Mouse (Mus musculus): Measurements from ENCODE around the gene Donson. TPM values are rescaled to one million over a fixed set of nuclear protein-coding genes. Genes with fewer than 3 reads are reported as not detected.

Donson gene
- polyA plus RNA-seq (2016; fragmentation: Nextera tagmentation; extraction: Ambion mirVana), result 41.0 and 43.2 TPM in 2 replicates

- Histone ChIP-seq H3K4me3 (peak within 1 kb of the TSS; percentile 97), H3K4me1 (peaks cover 16% of the 10 kb centered on the region), H3K27me3 (ENCODE audit: low read depth, poor library complexity, severe bottlenecking) (no peaks in the 10 kb centered on the region), H3K9me3 (replicated peaks) (no peaks in the 10 kb centered on the region), H3K27ac (peak within 1 kb of the TSS; percentile 94), H3K36me3 (peaks cover 27% of the 10 kb centered on the region)
- under 1% methylated on average over 71 of the region's 71 CpGs for WGBS
- DNase-seq (ENCODE audit: low spot score), result peak; percentile 96
These were observed at the start of gene Donson for GRCm38 (mm10) chr16:91688619-91689334. Gene Donson (minus strand): TSS chr16:91688770.

- Histone ChIP-seq H3K36me3 (0 out of 2 replicates have a peak, but pooled peaks cover 3% of the 10 kb centered on the region), H3K9me3 (replicated peaks) (no peaks in the 10 kb centered on the region), H3K27me3 (ENCODE audit: low read depth, poor library complexity, severe bottlenecking) (no peaks in the 10 kb centered on the region), H3K4me1 (peaks cover 45% of the 10 kb centered on the region), H3K27ac (no peak overlapping the region), H3K4me3 (no peak overlapping the region)
- WGBS, result 85% methylated on average over 7 of the region's 7 CpGs
- DNase-seq (ENCODE audit: low spot score), result no peak
These were observed 47.7 kb upstream of the Donson start for GRCm38 (mm10) chr16:91736046-91736816.

GRCm38 (mm10) chr16:91734771-91735170 is 46.2 kb upstream of the Donson start:
- H3K36me3 ChIP-seq, result no peaks in the 10 kb centered on the region
- H3K9me3 ChIP-seq (replicated peaks), result no peaks in the 10 kb centered on the region
- H3K27ac ChIP-seq, result no peak overlapping the region
- H3K27me3 ChIP-seq (ENCODE audit: low read depth, poor library complexity, severe bottlenecking), result no peaks in the 10 kb centered on the region
- peaks cover 40% of the 10 kb centered on the region for H3K4me1 ChIP-seq
- H3K4me3 ChIP-seq, result no peak overlapping the region
- no peak for DNase-seq (ENCODE audit: low spot score)
- WGBS, result 78% methylated on average over 5 of the region's 5 CpGs

- no peaks in the 10 kb centered on the region for H3K9me3 ChIP-seq (replicated peaks)
- no peak overlapping the region for H3K4me3 ChIP-seq
These were observed 44.2 kb upstream of the Donson start for GRCm38 (mm10) chr16:91732816-91733215.

GRCm38 (mm10) chr16:91730446-91730845 is 41.9 kb upstream of the Donson start:
- 1% methylated on average over 11 of the region's 11 CpGs for WGBS
- DNase-seq (ENCODE audit: low spot score), result no peak
- Histone ChIP-seq H3K27ac (peak overlapping the region; percentile 95), H3K9me3 (replicated peaks) (no peaks in the 10 kb centered on the region), H3K4me1 (peaks cover 43% of the 10 kb centered on the region), H3K36me3 (no peaks in the 10 kb centered on the region), H3K4me3 (peak overlapping the region; percentile 93), H3K27me3 (ENCODE audit: low read depth, poor library complexity, severe bottlenecking) (no peaks in the 10 kb centered on the region)

More at GRCm38 (mm10) chr16:91732816-91733215, 44.2 kb upstream of the Donson start:
- H3K36me3 ChIP-seq, result no peaks in the 10 kb centered on the region
- no peak overlapping the region for H3K27ac ChIP-seq
- 76% methylated on average over 2 of the region's 2 CpGs for WGBS
- DNase-seq (ENCODE audit: low spot score), result no peak
- H3K4me1 ChIP-seq, result peaks cover 40% of the 10 kb centered on the region
- no peaks in the 10 kb centered on the region for H3K27me3 ChIP-seq (ENCODE audit: low read depth, poor library complexity, severe bottlenecking)

GRCm38 (mm10) chr16:91729821-91730441 is 41.4 kb upstream of the Donson start:
- H3K4me3 ChIP-seq, result peak overlapping the region; percentile 93
- H3K4me1 ChIP-seq, result peaks cover 37% of the 10 kb centered on the region
- no peaks in the 10 kb centered on the region for H3K9me3 ChIP-seq (replicated peaks)
- peak; percentile 80 for DNase-seq (ENCODE audit: low spot score)
- under 1% methylated on average over 44 of the region's 44 CpGs for WGBS
- no peaks in the 10 kb centered on the region for H3K36me3 ChIP-seq
- no peaks in the 10 kb centered on the region for H3K27me3 ChIP-seq (ENCODE audit: low read depth, poor library complexity, severe bottlenecking)
- H3K27ac ChIP-seq, result peak overlapping the region; percentile 95

GRCm38 (mm10) chr16:91729066-91729482 is 40.5 kb upstream of the Donson start, which contains the start of gene Itsn1:
Gene Itsn1 (plus strand): TSS chr16:91729281.
- no peaks in the 10 kb centered on the region for H3K9me3 ChIP-seq (replicated peaks)
- no peaks in the 10 kb centered on the region for H3K36me3 ChIP-seq
- H3K4me1 ChIP-seq, result peaks cover 30% of the 10 kb centered on the region
- H3K27me3 ChIP-seq (ENCODE audit: low read depth, poor library complexity, severe bottlenecking), result no peaks in the 10 kb centered on the region
- H3K4me3 ChIP-seq, result peak within 1 kb of the TSS; percentile 93
- peak; percentile 98 for DNase-seq (ENCODE audit: low spot score)
- 1% methylated on average over 31 of the region's 33 CpGs for WGBS
- H3K27ac ChIP-seq, result peak within 1 kb of the TSS; percentile 95

GRCm38 (mm10) chr16:91728123-91729065 is 39.8 kb upstream of the Donson start, which contains the start of gene Cryzl1:
Gene Cryzl1 (minus strand): TSS chr16:91728975.
- DNase-seq (ENCODE audit: low spot score), result peak; percentile 94
- Histone ChIP-seq H3K27me3 (ENCODE audit: low read depth, poor library complexity, severe bottlenecking) (no peaks in the 10 kb centered on the region), H3K27ac (peak within 1 kb of the TSS; percentile 95), H3K4me1 (peaks cover 30% of the 10 kb centered on the region), H3K9me3 (replicated peaks) (no peaks in the 10 kb centered on the region), H3K4me3 (peak within 1 kb of the TSS; percentile 93), H3K36me3 (no peaks in the 10 kb centered on the region)
- 1% methylated on average over 46 of the region's 46 CpGs for WGBS

GRCm38 (mm10) chr16:91727433-91727832 is 38.9 kb upstream of the Donson start:
- Histone ChIP-seq H3K4me1 (peaks cover 30% of the 10 kb centered on the region), H3K27ac (no peak overlapping the region), H3K27me3 (ENCODE audit: low read depth, poor library complexity, severe bottlenecking) (no peaks in the 10 kb centered on the region), H3K9me3 (replicated peaks) (no peaks in the 10 kb centered on the region), H3K36me3 (no peaks in the 10 kb centered on the region; the same call in 1 of the 2 replicates), H3K4me3 (peak overlapping the region; percentile 93)
- WGBS, result 93% methylated on average over 15 of the region's 15 CpGs
- DNase-seq (ENCODE audit: low spot score), result no peak

GRCm38 (mm10) chr16:91724247-91724646 is 35.7 kb upstream of the Donson start:
- Histone ChIP-seq H3K27ac (no peak overlapping the region), H3K4me3 (no peak overlapping the region), H3K27me3 (ENCODE audit: low read depth, poor library complexity, severe bottlenecking) (no peaks in the 10 kb centered on the region), H3K9me3 (replicated peaks) (no peaks in the 10 kb centered on the region), H3K36me3 (peaks cover 17% of the 10 kb centered on the region), H3K4me1 (peaks cover 14% of the 10 kb centered on the region)
- WGBS, result 47% methylated on average over 3 of the region's 3 CpGs
- peak; percentile 58 for DNase-seq (ENCODE audit: low spot score)

- peaks cover 71% of the 10 kb centered on the region for H3K36me3 ChIP-seq
- H3K9me3 ChIP-seq (replicated peaks), result no peaks in the 10 kb centered on the region
- no peak overlapping the region for H3K27ac ChIP-seq
- no peak for DNase-seq (ENCODE audit: low spot score)
- no peak overlapping the region for H3K4me3 ChIP-seq
- WGBS, result 83% methylated on average over 4 of the region's 4 CpGs
- H3K4me1 ChIP-seq, result no peaks in the 10 kb centered on the region
- no peaks in the 10 kb centered on the region for H3K27me3 ChIP-seq (ENCODE audit: low read depth, poor library complexity, severe bottlenecking)
These were observed 28.8 kb upstream of the Donson start for GRCm38 (mm10) chr16:91717399-91717798.

GRCm38 (mm10) chr16:91716927-91717349 is 28.4 kb upstream of the Donson start:
- H3K27me3 ChIP-seq (ENCODE audit: low read depth, poor library complexity, severe bottlenecking), result no peaks in the 10 kb centered on the region
- 83% methylated on average over 11 of the region's 11 CpGs for WGBS
- H3K4me3 ChIP-seq, result no peak overlapping the region
- DNase-seq (ENCODE audit: low spot score), result no peak
- no peaks in the 10 kb centered on the region for H3K4me1 ChIP-seq
- H3K36me3 ChIP-seq, result peaks cover 76% of the 10 kb centered on the region
- H3K9me3 ChIP-seq (replicated peaks), result no peaks in the 10 kb centered on the region
- no peak overlapping the region for H3K27ac ChIP-seq
